Mouse (Mus musculus) liver, adult (tissue): ENCODE data around the gene Nuak1.

ENCODE experiments used
- GATA4 ChIP-seq: IDR thresholded peaks from 2 replicates; pipeline ENCODE4 v1.6.1; 2014; ENCODE audit warnings: mild to moderate bottlenecking, low read length; ENCODE audit not compliant: insufficient replicate concordance

Nuak1 gene

GRCm38 (mm10) chr10:84457539-84457938 lies 17.1 kb upstream of the Nuak1 start:
- no peak for TF ChIP-seq GATA4

GRCm38 (mm10) chr10:84456632-84457320 lies 16.4 kb upstream of the Nuak1 start:
- TF ChIP-seq GATA4, result no peak

- TF ChIP-seq GATA4, result no peak
Measured at GRCm38 (mm10) chr10:84451883-84452282, 11.5 kb upstream of the Nuak1 start.

- no peak for TF ChIP-seq GATA4
Measured at GRCm38 (mm10) chr10:84450654-84451053, 10.3 kb upstream of the Nuak1 start.

GRCm38 (mm10) chr10:84449733-84450132 lies 9.3 kb upstream of the Nuak1 start:
- TF ChIP-seq GATA4, result no peak

GRCm38 (mm10) chr10:84447411-84447821 lies 7.0 kb upstream of the Nuak1 start:
- TF ChIP-seq GATA4, result no peak

GRCm38 (mm10) chr10:84446661-84447060 lies 6.3 kb upstream of the Nuak1 start:
- TF ChIP-seq GATA4, result no peak

- TF ChIP-seq GATA4, result no peak
Measured at GRCm38 (mm10) chr10:84444396-84444795, 4.0 kb upstream of the Nuak1 start.

GRCm38 (mm10) chr10:84441846-84442245 lies 1.4 kb upstream of the Nuak1 start:
- no peak for TF ChIP-seq GATA4

- no peak for TF ChIP-seq GATA4
Measured at GRCm38 (mm10) chr10:84441434-84441785, 1.0 kb upstream of the Nuak1 start.

- TF ChIP-seq GATA4, result no peak
Measured at GRCm38 (mm10) chr10:84440181-84440540, 236 bp downstream of the Nuak1 start.

- no peak for TF ChIP-seq GATA4
Measured at GRCm38 (mm10) chr10:84439228-84439596, 1.2 kb downstream of the Nuak1 start.

- no peak for TF ChIP-seq GATA4
Measured at GRCm38 (mm10) chr10:84438466-84439227, 1.8 kb downstream of the Nuak1 start.

- TF ChIP-seq GATA4, result no peak
Measured at GRCm38 (mm10) chr10:84438049-84438422, 2.4 kb downstream of the Nuak1 start.

GRCm38 (mm10) chr10:84437166-84438048 lies 3.0 kb downstream of the Nuak1 start:
- TF ChIP-seq GATA4, result no peak

- TF ChIP-seq GATA4, result no peak
Measured at GRCm38 (mm10) chr10:84435930-84436329, 4.5 kb downstream of the Nuak1 start.

GRCm38 (mm10) chr10:84433193-84433801 lies 7.1 kb downstream of the Nuak1 start:
- TF ChIP-seq GATA4, result no peak
